Mouse (Mus musculus) spleen, postnatal 10 days (tissue): ENCODE measurements at regions not wholly inside any gene's neighbourhood (a gene's known extent, or its start where the extent isn't known, plus 50 kb on each side); places are given as distances from the start of the nearest gene placed in this dataset.

Experiments used
- DNase-seq, 2 experiments: peaks; one replicate each; pipeline ENCODE4 v3.0.0; 2021 to 2022; ENCODE audit warnings: low spot score in 2 of 2

- DNase-seq: no peak
These were observed 87.7 kb downstream of the Stc2 start for GRCm38 (mm10) chr11:31282136-31282535.

GRCm38 (mm10) chr11:31248467-31248866 lies 66.2 kb upstream of the Gm17332 start:
- DNase-seq: peak; percentile 21 to 64
